Mouse (Mus musculus) spleen, adult 2 months (tissue): ENCODE results near the gene Txnrd2. TPM values are rescaled to one million over a fixed set of nuclear protein-coding genes. Genes with fewer than 3 reads are reported as not detected.
A peak's percentile ranks its signal among the peaks of the same experiment; 100 is the strongest.

Experiments
- DNase-seq, 2 experiments: peaks; one replicate each; pipeline versions ENCODE4 v3.0.0 to v3.0.0-alpha.2; 2012 to 2021; ENCODE audit warnings: low spot score in 2 of 2, low read depth in 1 of 2
- H3K27ac ChIP-seq: fragments of 200-500 bp; 2 replicates; pipeline ENCODE4 v1.5.1; 2012; ENCODE audit warnings: low read length, inconsistent platforms; ENCODE audit not compliant: insufficient read depth
- H3K27me3 ChIP-seq: fragments of 200-500 bp; 2 replicates; pipeline ENCODE4 v1.6.1; 2012; ENCODE audit warnings: mild to moderate bottlenecking, moderate library complexity, low read length, inconsistent platforms; ENCODE audit not compliant: control insufficient read depth, insufficient read depth
- H3K36me3 ChIP-seq: fragments of 200-500 bp; 2 replicates; pipeline ENCODE4 v1.6.1; 2012; ENCODE audit warnings: mild to moderate bottlenecking, low read length, inconsistent platforms; ENCODE audit not compliant: control insufficient read depth, insufficient read depth
- H3K4me1 ChIP-seq: fragments of 200-500 bp; 2 replicates; pipeline ENCODE4 v1.6.1; 2011; ENCODE audit warnings: inconsistent platforms; ENCODE audit not compliant: control insufficient read depth, insufficient read depth, insufficient read length
- H3K4me3 ChIP-seq: fragments of 200-500 bp; 2 replicates; pipeline ENCODE4 v1.5.1; 2011; ENCODE audit warnings: mild to moderate bottlenecking, inconsistent platforms; ENCODE audit not compliant: insufficient read depth, insufficient read length; ENCODE audit errors: extremely low read depth
- CTCF ChIP-seq: fragments of 200-500 bp; IDR thresholded peaks from 2 replicates; pipeline ENCODE4 v1.5.1; 2011; ENCODE audit warnings: mild to moderate bottlenecking, inconsistent platforms; ENCODE audit not compliant: insufficient read depth, insufficient read length, insufficient replicate concordance; ENCODE audit errors: extremely low read depth
- POLR2A ChIP-seq: fragments of 200-500 bp; IDR thresholded peaks from 2 replicates; pipeline ENCODE4 v1.6.1; 2011; ENCODE audit warnings: low read depth, low read length, inconsistent platforms
- WGBS: fragments of 180-500 bp; shearing (Covaris S2); methylation state at CpG from one replicate; pipeline ENCODE4 v1.1.7; 2018; 5-methylcytosine and 5-hydroxymethylcytosine counted together
- polyA plus RNA-seq: library from polyadenylated mRNA; depleted of rRNA; stranded (reverse); fragments of >200 nt; gene quantifications from 2 replicates; pipeline ENCODE4 v1.2.3, GENCODE M21; 2012

The Txnrd2 gene
- polyA plus RNA-seq, 1 experiment = 29.0 TPM

- TF ChIP-seq CTCF = no peak
- TF ChIP-seq POLR2A = no peak
- peaks cover 11% of the 10 kb centered on the region for H3K36me3 ChIP-seq
- WGBS = 92% methylated on average over 4 of the region's 4 CpGs
These were observed 16.4 kb upstream of the Txnrd2 start for GRCm38 (mm10) chr16:18409776-18410175.

DNA sequence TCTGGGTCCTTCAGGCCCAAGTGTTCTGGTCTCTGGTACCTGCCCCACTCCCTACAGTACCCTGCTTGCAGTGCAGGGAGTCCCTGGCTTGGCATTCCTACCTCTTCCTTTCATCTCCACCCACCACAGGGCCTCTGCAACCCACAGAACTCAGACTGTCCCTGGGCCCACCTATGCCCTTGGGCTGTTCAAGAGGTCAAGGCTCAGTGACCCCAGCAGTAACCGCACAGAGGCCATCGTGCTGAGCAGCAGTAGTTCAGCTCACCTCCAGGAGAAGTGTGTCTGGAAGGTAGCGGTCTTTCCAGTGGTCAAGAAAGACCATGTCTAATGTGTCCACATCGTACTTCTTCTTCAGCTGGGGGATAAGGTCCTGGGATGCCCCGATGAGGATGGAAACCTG is 15.8 kb upstream of the Txnrd2 start:
- no peak for DNase-seq
- 94% methylated on average over 5 of the region's 5 CpGs for WGBS
- H3K4me3 ChIP-seq = no peak overlapping the region

More at GRCm38 (mm10) chr16:18409776-18410175, 16.4 kb upstream of the Txnrd2 start:
- Histone ChIP-seq H3K27ac (no peak overlapping the region), H3K4me3 (no peak overlapping the region), H3K4me1 (peaks cover 17% of the 10 kb centered on the region), H3K27me3 (no peaks in the 10 kb centered on the region)
- no peak for DNase-seq

GRCm38 (mm10) chr16:18411026-18411649 is 15.0 kb upstream of the Txnrd2 start:
- H3K36me3 ChIP-seq = peaks cover 11% of the 10 kb centered on the region
- H3K4me3 ChIP-seq = no peak overlapping the region
- peaks cover 17% of the 10 kb centered on the region for H3K4me1 ChIP-seq
- TF ChIP-seq CTCF = no peak
- no peak for TF ChIP-seq POLR2A
- 94% methylated on average over 13 of the region's 13 CpGs for WGBS
- no peak for DNase-seq
- peak overlapping the region; percentile 41 for H3K27ac ChIP-seq
- no peaks in the 10 kb centered on the region for H3K27me3 ChIP-seq

More for the DNA sequence above, 15.8 kb upstream of the Txnrd2 start:
- Histone ChIP-seq H3K27me3 (no peaks in the 10 kb centered on the region), H3K36me3 (peaks cover 11% of the 10 kb centered on the region), H3K4me1 (peaks cover 17% of the 10 kb centered on the region), H3K27ac (no peak overlapping the region)
- no peak for TF ChIP-seq POLR2A

DNA sequence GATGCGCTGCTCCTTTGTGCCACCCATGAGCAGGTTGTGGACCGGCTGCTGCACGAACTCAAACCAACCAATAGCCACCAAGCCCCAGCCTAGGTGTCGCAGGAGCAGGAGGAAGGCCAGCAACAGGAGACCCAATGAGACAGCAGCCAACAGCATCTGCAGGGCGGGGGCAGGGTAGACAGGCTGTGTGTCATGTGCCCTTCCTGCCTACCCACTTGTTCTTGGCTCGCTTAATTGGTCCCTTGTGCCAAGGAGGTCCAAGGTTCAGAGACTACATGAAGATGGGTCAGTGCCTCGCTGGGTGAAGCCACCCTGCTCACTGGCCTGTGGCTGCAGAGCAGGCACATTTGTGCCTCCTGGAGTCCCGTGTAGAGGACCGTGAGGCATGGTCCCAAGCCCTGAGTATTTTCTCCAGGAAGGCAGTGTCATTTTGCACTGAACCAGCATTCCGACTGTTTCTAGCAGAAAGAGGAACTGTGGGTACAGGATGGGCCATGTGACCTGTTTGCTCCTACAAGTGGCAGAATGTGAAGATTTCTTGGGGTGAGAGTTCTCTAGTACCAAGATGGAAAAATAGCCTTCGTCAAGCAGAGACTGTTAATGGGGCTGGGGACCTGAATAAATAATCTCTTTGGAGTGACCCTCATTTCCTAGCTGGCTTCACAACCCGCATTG is 14.2 kb upstream of the Txnrd2 start:
- Histone ChIP-seq H3K27ac (peak overlapping the region; percentile 48), H3K4me1 (peaks cover 17% of the 10 kb centered on the region), H3K36me3 (peaks cover 11% of the 10 kb centered on the region), H3K4me3 (no peak overlapping the region), H3K27me3 (no peaks in the 10 kb centered on the region)
- WGBS = 39% methylated on average over 12 of the region's 12 CpGs
- peak in 1 of 2 experiments; percentile 30 for DNase-seq
- no peak for TF ChIP-seq CTCF
- no peak for TF ChIP-seq POLR2A

DNA sequence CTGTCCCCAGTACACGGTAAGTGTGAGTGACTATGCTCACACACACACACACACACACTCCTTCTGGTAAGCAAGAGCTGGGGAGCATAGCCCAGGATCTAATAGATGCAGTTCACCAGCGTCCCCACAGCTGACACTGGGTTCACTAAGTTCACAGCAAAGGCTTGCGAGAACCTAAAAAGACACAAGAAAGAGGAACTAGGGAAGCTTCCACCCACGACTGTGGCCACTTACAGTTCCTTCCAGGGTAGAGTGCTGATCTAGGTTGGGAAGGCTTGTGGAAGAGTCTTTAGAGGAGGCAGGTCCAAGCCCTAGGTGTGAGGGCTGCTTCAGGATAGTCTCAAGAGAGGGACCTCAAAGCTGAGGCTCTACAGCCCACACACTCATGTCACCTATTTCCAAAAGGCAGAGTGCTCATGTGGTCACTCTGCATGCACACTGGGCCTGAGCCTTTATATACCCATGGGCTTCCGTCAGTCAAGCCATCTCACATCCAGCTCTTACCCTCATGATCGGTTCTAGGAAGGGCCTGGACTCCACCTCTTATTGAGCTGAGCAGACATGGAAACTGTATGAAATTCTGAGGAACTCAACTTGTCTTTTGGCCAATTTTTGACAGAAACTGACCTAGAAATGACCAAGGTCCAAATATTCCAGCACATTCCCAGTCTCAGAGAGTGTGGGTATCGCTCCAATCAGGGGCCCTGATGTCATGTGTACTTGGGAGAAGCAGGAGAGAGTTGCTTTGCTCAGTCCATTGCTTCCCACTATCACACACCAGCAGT is 13.0 kb upstream of the Txnrd2 start:
- H3K36me3 ChIP-seq = peaks cover 6% of the 10 kb centered on the region

DNA sequence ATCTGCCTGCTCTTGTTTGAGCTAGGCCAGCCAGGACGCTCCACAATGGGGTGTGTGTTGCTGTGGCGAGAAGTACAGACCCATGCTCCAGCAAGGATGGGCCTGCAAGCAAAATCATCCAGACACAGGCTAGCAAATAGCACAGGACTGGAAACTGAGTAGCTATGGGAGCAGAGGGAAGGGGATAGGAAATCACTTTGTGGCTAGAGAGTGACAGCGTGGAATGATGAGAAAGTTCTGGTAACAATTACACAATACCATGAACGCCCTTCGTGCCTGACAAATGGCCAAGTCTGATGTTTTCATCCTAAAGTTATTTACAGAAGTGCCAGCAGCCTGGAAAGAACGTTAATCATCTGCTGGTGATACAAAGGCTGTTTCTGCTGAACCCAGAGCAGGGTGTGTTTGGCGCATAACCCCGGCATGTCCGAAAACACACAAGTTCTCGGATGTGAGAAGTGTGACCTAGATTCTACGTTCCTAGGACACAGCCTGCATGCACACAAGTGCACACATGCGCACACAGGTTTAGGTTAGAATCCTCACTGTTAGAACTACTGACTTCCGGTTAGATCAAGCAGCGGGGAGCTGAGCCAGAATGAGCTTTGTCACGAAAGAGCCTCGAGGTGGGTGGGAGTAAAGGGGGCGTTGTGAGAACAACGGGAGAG is 10.0 kb upstream of the Txnrd2 start:
- TF ChIP-seq POLR2A (no peak), CTCF (no peak)
- Histone ChIP-seq H3K4me1 (peaks cover 18% of the 10 kb centered on the region), H3K36me3 (0 out of 2 replicates have a peak, but pooled peaks cover 2% of the 10 kb centered on the region), H3K27me3 (no peaks in the 10 kb centered on the region), H3K4me3 (no peak overlapping the region), H3K27ac (peak overlapping the region; percentile 63; the same call in 1 of the 2 replicates)
- no peak for DNase-seq
- WGBS = 69% methylated on average over 18 of the region's 18 CpGs

More for the DNA sequence above, 13.0 kb upstream of the Txnrd2 start:
- peak in 1 of 2 experiments; percentile 32 for DNase-seq
- no peak for TF ChIP-seq POLR2A
- TF ChIP-seq CTCF = no peak
- H3K27me3 ChIP-seq = no peaks in the 10 kb centered on the region
- peak overlapping the region; percentile 50 for H3K27ac ChIP-seq
- peaks cover 17% of the 10 kb centered on the region for H3K4me1 ChIP-seq
- 48% methylated on average over 7 of the region's 7 CpGs for WGBS
- H3K4me3 ChIP-seq = no peak overlapping the region
